Mouse (Mus musculus) hematopoietic stem cell, adult 5-6 weeks (primary cell): ENCODE results near the gene Cytip. TPM values are rescaled to one million over a fixed set of nuclear protein-coding genes. Genes with fewer than 3 reads are reported as not detected.
A peak's percentile ranks its signal among the peaks of the same experiment; 100 is the strongest.

ENCODE experiments used
- ATAC-seq, 2 experiments: fragments of 125-278 bp in 1 of 2; replicated peaks in 1 of 2; 2 replicates each; pipeline ENCODE4 v1.8.0; 2016 to 2017; ENCODE audit warnings: inconsistent platforms in 2 of 2, mild to moderate bottlenecking in 2 of 2, moderate number of reproducible peaks in 2 of 2, low read depth in 1 of 2, moderate TSS enrichment in 1 of 2; ENCODE audit not compliant: low FRiP score in 2 of 2, poor library complexity in 2 of 2, severe bottlenecking in 2 of 2, insufficient read depth in 1 of 2, low TSS enrichment in 1 of 2
- total RNA-seq: library from RNA; stranded (forward); fragments of 172-1452, 232-1000 nt; gene quantifications from 2 replicates; pipeline ENCODE4 v1.2.3, GENCODE M21; 2017

Cytip gene
- total RNA-seq, 1 experiment from 2014 or later: 106 TPM

DNA sequence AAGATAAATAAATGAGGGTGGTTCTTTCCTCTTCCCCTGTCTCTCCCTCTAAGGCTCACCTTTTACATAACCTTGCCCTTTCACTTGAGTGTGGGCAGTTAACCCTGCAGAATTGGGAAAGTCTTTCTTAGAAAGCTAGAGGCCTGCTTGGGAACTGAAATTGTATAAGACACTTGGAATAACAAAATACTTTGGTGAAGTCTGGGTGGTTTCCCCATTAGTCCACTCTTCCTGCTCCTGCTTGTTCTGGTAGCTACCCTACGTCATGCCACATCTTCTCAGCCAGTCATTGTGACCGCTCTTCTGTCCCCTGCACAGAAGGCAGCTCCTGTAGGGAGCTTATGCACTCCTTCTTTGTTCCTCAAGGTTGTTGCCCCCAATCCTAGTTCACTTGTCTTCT, 26.2 kb downstream of the Cytip start:
- ATAC-seq: no peak

GRCm38 (mm10) chr2:58167654-58168053, 27.7 kb downstream of the Cytip start:
- no peak for ATAC-seq

DNA sequence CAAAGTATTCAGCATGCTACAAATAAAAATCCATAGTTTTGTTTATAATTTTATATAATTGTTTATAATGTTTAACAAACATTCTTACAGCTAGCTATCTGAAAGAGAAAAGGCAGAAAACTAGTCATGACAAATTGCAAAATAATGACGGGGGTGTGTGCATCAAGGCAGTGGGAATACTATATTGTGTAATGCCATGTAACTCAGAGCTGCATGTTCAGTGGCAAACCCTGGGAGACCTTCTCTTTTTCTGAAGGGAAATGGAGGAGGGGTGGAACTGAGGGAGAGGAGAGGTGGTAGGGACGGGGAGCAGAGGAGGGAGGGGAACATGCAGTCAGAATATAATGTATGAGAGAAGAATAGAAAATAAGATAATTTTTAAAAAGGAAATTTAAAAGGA, 28.6 kb downstream of the Cytip start:
- no peak for ATAC-seq

DNA sequence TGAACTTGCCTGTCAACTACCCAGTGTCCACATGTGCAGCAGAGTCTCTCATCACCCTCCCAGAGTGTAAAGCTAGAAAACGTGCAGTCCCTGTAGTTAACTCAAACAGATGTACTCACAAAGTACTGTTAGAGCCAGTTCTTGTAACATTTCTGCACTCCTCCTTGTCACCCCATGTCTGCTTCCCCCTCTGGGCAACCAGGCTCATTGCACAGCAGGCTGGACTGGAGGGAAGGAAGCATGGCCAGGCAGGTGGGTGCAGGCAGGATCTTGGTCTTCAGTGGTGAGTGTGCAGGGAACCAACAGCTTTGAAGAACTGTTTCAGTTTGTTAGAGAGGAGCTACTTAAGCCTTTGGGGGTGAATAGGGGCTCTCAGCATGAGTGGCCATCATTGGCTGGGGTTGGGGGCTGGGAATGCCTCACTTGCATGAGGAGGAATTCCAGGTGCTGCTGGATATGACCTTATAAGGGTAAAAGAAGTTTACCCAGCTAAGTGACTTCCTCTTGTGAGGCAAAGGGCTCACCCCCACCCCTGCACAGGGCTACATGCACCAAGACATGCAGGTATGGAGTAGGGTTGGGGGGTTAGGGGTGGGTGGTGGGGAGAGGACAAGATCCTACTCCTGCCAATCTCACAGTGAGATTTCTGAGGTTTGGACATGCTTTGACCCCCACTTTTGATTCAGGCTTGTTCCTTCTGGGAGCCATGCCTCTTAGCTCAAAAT, 31.7 kb downstream of the Cytip start:
- peak; percentile 69 to 75 for ATAC-seq

DNA sequence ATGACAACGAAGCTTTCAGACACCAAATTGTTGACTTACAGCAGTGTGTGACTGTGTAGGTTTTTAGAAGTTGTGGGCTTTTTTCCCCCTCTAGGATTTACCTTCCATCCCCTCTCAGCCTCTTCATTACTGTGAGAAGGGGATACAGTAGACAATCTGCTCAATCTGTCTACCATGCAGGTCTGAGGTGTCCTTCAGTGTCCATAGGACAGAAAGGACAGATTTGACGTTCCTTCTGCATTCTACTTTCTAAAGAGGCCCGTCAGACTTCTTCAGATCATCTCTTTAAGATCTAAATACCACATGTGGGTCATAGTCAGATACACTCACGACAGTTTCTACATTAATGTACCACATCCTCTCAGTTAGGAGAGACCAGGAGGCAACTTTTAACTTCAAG, 33.5 kb downstream of the Cytip start:
- no peak for ATAC-seq

DNA sequence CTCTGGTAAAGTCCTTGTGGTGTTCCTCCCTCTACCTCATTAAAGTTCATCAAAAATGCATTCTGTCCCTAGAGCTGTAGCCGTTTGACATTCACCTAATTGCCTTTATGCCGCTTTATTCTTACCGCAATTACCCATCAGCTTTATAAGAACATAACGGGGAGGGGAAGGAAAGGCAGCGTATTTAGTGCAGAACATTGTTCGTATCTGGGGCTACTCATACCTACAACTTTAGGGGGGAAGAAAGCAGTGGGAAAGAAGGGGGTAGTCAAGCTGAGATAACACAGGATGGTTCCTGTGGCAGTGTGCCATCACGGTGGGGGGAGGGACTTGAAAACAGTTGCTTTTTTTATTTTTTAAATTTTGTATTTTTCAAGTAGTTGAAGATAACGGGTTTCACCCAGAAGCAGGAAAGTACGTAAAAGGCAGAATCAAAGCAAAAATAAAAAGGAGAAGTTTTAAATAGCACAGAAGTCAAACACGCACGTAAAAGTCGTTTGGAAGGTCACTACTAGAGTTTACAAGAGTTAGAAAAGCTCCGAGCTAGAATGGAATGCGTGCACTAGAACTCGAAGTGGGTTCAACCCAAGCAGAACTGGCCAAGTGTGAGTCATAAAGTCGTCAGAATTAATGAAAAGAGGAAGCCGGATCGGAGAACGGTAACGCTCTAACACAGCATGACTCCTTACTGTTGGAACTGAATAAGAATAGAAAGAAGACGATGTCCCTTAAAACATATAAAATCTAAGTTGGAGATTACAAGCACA, 34.6 kb downstream of the Cytip start:
- ATAC-seq: peak; percentile 28 to 40

- ATAC-seq: peak; percentile 41 to 42; a peak in 3 of 4 replicates
Measured at GRCm38 (mm10) chr2:58159880-58160279, 35.5 kb downstream of the Cytip start.

- no peak for ATAC-seq
Measured at GRCm38 (mm10) chr2:58159121-58159520, 36.2 kb downstream of the Cytip start.

- ATAC-seq: no peak
Measured at GRCm38 (mm10) chr2:58158539-58158938, 36.8 kb downstream of the Cytip start.

DNA sequence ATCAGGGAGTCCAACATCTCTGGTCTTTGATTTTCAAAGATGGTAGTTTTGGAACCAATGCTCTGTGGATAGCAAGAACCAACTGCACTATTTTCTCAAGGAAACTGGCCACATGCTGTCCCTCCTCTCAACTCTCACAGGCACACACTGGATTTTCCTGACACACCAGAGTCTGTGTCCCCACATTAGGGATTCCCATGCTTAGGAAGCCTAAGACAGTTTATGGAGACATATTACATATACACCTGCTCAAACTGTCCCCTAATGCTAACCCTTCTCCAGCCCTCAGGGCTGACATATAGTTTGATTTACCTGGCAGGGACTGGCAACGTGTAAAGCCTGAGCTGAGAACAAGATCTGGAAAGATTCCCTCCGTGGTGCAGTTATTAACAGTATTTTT, 37.2 kb downstream of the Cytip start:
- ATAC-seq: no peak

GRCm38 (mm10) chr2:58157466-58157865, 37.9 kb downstream of the Cytip start:
- ATAC-seq: no peak

- ATAC-seq: peak; percentile 72 to 79
Measured at GRCm38 (mm10) chr2:58156495-58157392, 38.6 kb downstream of the Cytip start.

DNA sequence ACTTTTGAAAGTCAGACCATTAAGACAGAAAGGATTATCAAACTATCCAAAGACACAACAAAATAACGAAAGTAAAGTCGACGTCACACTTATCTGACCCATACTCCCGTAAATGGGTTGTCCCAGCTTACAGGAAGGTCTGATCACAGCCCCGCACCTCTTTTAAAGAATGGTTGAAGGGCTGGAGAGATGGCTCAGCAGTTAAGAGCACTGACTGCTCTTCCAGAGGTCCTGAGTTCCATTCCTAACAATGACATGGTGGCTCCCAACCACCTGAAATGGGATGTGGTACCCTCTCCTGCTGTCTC, 39.3 kb downstream of the Cytip start:
- ATAC-seq: no peak

GRCm38 (mm10) chr2:58155271-58156107, 39.8 kb downstream of the Cytip start:
- ATAC-seq: peak; percentile 9 to 10; a peak in 2 of 4 replicates

DNA sequence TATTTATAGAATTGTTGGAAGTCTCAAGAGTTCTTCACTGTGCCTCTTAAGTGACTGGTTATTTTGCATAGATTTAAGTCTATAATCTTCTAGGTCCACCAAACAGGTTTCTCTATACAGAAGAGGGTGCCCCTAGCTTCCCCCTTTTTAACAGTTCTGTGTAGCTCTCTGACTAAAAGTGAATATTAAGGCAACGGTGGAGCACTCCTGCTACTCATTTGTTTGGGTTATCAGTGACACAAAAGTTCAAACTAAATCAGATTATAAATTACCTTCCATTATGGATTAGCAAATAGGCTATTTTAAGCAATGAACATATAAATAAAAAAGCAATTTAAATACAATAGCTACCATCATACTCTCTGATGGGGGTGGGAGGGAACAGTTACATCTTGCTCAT, 40.8 kb downstream of the Cytip start:
- ATAC-seq: no peak

DNA sequence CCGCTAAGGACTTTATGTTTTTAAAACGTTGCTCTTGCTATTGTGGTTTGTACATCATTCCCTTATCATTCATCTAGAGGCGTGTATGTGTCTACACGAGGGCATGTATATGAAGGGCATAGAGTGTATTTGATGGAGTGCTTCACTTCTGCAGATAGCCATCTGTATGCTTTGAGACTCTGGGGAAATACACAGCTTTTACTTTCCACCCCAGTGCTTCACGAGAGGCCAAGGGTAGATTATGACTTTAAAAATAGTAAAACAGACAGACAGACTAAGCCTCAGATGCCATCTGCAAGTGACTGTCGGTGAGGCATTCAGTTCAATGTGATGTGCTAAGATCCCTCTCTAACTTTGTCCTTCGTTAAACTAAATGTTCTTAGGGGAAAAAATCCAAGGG, 41.6 kb downstream of the Cytip start:
- no peak for ATAC-seq

GRCm38 (mm10) chr2:58149983-58150405, 45.3 kb downstream of the Cytip start:
- peak in 1 of 2 experiments; percentile 35; a peak in 1 of 4 replicates for ATAC-seq
